16 mouse cellular contexts compared by ENCODE assay signal in the genomic region with DNA sequence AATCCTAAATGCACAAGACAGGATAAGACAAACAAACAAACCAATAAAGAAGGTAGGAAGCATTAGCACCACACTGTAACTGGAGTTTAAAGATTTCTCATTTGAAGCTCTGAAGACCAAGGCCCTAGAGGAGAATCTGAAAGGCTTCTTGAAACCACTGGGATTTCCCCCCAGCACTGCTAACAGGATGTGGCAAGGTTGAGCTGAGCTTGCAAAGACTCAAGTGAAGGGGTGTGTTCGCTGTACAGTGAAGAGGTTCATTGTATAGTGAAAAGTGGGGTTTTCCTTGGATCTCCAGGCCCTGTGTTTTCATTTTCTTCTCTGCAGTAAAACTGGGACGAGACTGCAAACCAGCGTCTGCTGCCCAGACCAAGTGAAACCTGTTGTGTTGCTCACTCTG.
A peak's percentile ranks its signal among the peaks of the same experiment; 100 is the strongest.
DNase-seq lines count a peak whose midpoint lies in the region; ATAC-seq lines count a peak whose summit lies in the region.
"Had no signal": no experiment of that assay in that cellular context is flagged by ENCODE, and none has a peak within 500 bp of the region (broad histone marks: within the 10 kb centered on the region; RNA-seq: fewer than 3 reads in every experiment).

No protein-coding gene starts in this region.

- peak; percentile 76 for ATAC-seq in megakaryocyte progenitor cell, adult 5-6 weeks (replicated peaks; ENCODE audit: poor library complexity)
- no peak for ATAC-seq in hindbrain, embryonic 11.5 days (ENCODE audit: low FRiP score)
- ATAC-seq: liver, postnatal 0 days; midbrain, embryonic 16.5 days had no signal

- no peak overlapping the region for H3K27ac ChIP-seq in hindbrain, embryonic 11.5 days (ENCODE audit: low read depth, low read length)
- H3K27ac ChIP-seq: kidney, postnatal 0 days; macrophage had no signal

- no peak overlapping the region for H3K4me2 ChIP-seq in hindbrain, embryonic 11.5 days (replicated peaks; ENCODE audit: low read depth, low read length)

- no peak overlapping the region for H3K9ac ChIP-seq in hindbrain, embryonic 11.5 days (ENCODE audit: low read depth, low read length)
- H3K9ac ChIP-seq: liver, postnatal 0 days had no signal

- no peaks in the 10 kb centered on the region for H3K4me1 ChIP-seq in hindbrain, embryonic 11.5 days (replicated peaks; ENCODE audit: control insufficient read depth, insufficient read depth, low read length)

- WGBS in hindbrain, embryonic 11.5 days = 86% methylated on average over 3 of the region's 3 CpGs

- H3K4me3 ChIP-seq in hindbrain, embryonic 11.5 days (ENCODE audit: low read depth, low read length) = no peak overlapping the region
- H3K4me3 ChIP-seq: erythroblast, embryonic 14.5 days had no signal

- H3K9me3 ChIP-seq in hindbrain, embryonic 11.5 days (ENCODE audit: control insufficient read depth, low read length) = no peaks in the 10 kb centered on the region

- H3K36me3 ChIP-seq in hindbrain, embryonic 11.5 days (ENCODE audit: control insufficient read depth, insufficient read depth, low read length) = no peaks in the 10 kb centered on the region

- H3K27me3 ChIP-seq in hindbrain, embryonic 11.5 days (ENCODE audit: control insufficient read depth, insufficient read depth, low read length) = no peaks in the 10 kb centered on the region

- DNase-seq in CD4-positive helper T cell, adult 2 months (ENCODE audit: low read depth, low spot score) = peak; percentile 87
- DNase-seq in T-cell, adult 2 months (ENCODE audit: low spot score) = peak; percentile 81
- peak; percentile 57 for DNase-seq in thymus, postnatal 0 days (ENCODE audit: low spot score)
- DNase-seq in kidney, postnatal 4 days = no peak
- DNase-seq in hindbrain, embryonic 11.5 days (ENCODE audit: low spot score) = no peak
- DNase-seq in layer of hippocampus, postnatal 14 days (ENCODE audit: low spot score in 2 of 2) = no peak
- DNase-seq in embryo, embryonic 9.5 days (ENCODE audit: extremely low spot score) = no peak
- DNase-seq: cerebellum, adult 11 months; heart, adult 11 months; layer of hippocampus, adult 9-11 months; liver, postnatal 0 days had no signal

Comparison
In these comparisons a context has a peak if more than half of its experiments do, and no peak if none do; other contexts are left out.
1. DNase-seq: peak in CD4-positive helper T cell, adult 2 months (single experiment), T-cell, adult 2 months (single experiment) and thymus, postnatal 0 days (single experiment); none in kidney, postnatal 4 days (0 of 2), hindbrain, embryonic 11.5 days (single experiment), layer of hippocampus, postnatal 14 days (0 of 2) and embryo, embryonic 9.5 days (single experiment).